Mouse (Mus musculus): Measurements from ENCODE around the gene Mybphl.

DNA sequence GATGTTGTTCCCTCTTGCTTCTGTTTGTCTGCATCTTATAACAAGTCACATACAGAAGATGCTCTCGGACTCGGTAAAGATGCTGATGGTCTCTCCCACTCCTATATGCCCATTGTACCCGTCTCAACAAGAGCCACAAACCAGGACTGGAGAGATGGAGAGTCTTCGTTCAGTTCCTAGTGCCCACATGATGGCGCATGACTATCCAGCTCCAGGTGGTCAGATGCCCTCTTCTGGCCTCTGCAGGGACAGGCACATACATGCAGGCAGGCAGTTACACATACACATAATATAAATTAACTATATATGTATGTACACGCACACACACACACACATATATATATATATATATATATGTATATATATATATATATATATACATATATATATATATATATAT lies 16.0 kb downstream of the Mybphl start:
- TF ChIP-seq ZNF384 (IDR thresholded peaks at IDR 0.05; ENCODE audit: low read depth, low read length) (no peak), ZC3H11A (IDR thresholded peaks at IDR 0.05; ENCODE audit: borderline replicate concordance, low read depth, low read length) (no peak), HCFC1 (IDR thresholded peaks at IDR 0.05; ENCODE audit: borderline replicate concordance, insufficient read depth, low read length) (no peak), MAFK (IDR thresholded peaks at IDR 0.05; ENCODE audit: insufficient read depth, low read depth, low read length) (no peak), CHD2 (IDR thresholded peaks at IDR 0.05; ENCODE audit: low read depth, low read length) (no peak)
